Mouse (Mus musculus): ENCODE measurements around the gene Olfr1086. TPM values are rescaled to one million over a fixed set of nuclear protein-coding genes. Genes with fewer than 3 reads are reported as not detected.
"Not testable (repeated sequence)": the region's sequence is repeated elsewhere in the genome, so short reads cannot be mapped to it uniquely, and the experiment has no call there.

Olfr1086 gene
- not detected for total RNA-seq (2021)

GRCm38 (mm10) chr2:86679992-86680391 is at the start of gene Olfr1086:
TSS of gene Olfr1086 (minus strand) at chr2:86680092.
- DNase-seq (ENCODE audit: extremely low spot score in 1 of 2, low spot score in 1 of 2): no peak

DNA sequence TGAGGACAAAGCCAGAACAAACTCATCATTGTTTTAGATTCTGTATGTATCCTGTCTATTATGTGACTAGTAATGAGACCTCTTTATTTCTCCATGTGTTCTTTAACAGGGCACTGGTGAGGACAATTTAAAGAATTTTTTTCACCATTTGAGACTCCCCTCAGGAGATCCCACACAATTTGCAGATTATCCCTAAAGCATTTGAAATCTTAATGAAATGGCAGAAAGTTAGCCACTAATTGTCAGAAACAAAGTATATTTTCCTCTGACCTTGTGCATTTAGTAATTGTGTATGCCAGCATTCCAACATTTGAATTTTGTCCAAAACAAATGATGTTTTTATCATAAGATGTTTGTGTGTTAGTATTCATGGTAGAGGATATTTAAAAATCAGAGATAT is 18.4 kb upstream of the Olfr1086 start, which contains the start of gene Olfr1087:
TSS of gene Olfr1087 (minus strand) at position 101 of the 400 bp plus-strand sequence.
- no peak for DNase-seq (ENCODE audit: extremely low spot score in 1 of 2, low spot score in 1 of 2)

GRCm38 (mm10) chr2:86661919-86662318 is 18.0 kb downstream of the Olfr1086 start, which contains the start of gene Olfr1085:
TSS of gene Olfr1085 (minus strand) at chr2:86662019.
- DNase-seq (ENCODE audit: extremely low spot score in 1 of 2, low spot score in 1 of 2): no peak

- not testable (repeated sequence) for DNase-seq (ENCODE audit: extremely low spot score in 1 of 2, low spot score in 1 of 2)
Measured at GRCm38 (mm10) chr2:86639625-86640024, 40.3 kb downstream of the Olfr1086 start, which contains the start of gene Olfr1084. TSS of gene Olfr1084 (minus strand) at chr2:86639725.

Other genes starting within 250 kb of the Olfr1086 start
- not detected for gene Olfr1065, start 229.5 kb downstream of the Olfr1086 start, total RNA-seq (2021)
- gene Olfr1066, start 223.8 kb downstream of the Olfr1086 start, total RNA-seq (2021): not detected
- not detected for gene Olfr228, start 192.7 kb downstream of the Olfr1086 start, total RNA-seq (2021)
- gene Olfr1076, start 171.6 kb downstream of the Olfr1086 start, total RNA-seq (2021): not detected
- gene Olfr1079, start 137.6 kb downstream of the Olfr1086 start, total RNA-seq (2021): not detected
- not detected for gene Olfr1080, start 121.9 kb downstream of the Olfr1086 start, total RNA-seq (2021)
- not detected for gene Olfr1082, start 81.1 kb downstream of the Olfr1086 start, total RNA-seq (2021)
- not detected for gene Olfr1084, start 40.4 kb downstream of the Olfr1086 start, total RNA-seq (2021)
- not detected for gene Olfr1085, start 18.1 kb downstream of the Olfr1086 start, total RNA-seq (2021)
- gene Olfr1087, start 18.3 kb upstream of the Olfr1086 start, total RNA-seq (2021): not detected
- not detected for gene Olfr1089, start 53.6 kb upstream of the Olfr1086 start, total RNA-seq (2021)
- gene Olfr1090, start 78.9 kb upstream of the Olfr1086 start, total RNA-seq (2021): not detected
- not detected for gene Olfr1093, start 102.4 kb upstream of the Olfr1086 start, total RNA-seq (2021)
- gene Olfr141, start 129.9 kb upstream of the Olfr1086 start, total RNA-seq (2021): not detected
- gene Olfr1094, start 144.6 kb upstream of the Olfr1086 start, total RNA-seq (2021): not detected
- gene Olfr1095, start 171.6 kb upstream of the Olfr1086 start, total RNA-seq (2021): not detected
- not detected for gene Gm13723, start 194.7 kb upstream of the Olfr1086 start, total RNA-seq (2021)
- not detected for gene Olfr1097, start 212.1 kb upstream of the Olfr1086 start, total RNA-seq (2021)
- not detected for gene Olfr1098, start 244.5 kb upstream of the Olfr1086 start, total RNA-seq (2021)